Mouse (Mus musculus) midbrain, postnatal 0 days (tissue): ENCODE measurements around the gene Ccdc188. TPM values are rescaled to one million over a fixed set of nuclear protein-coding genes. Genes with fewer than 3 reads are reported as not detected.

Experiments used
- ATAC-seq: fragments of 200-750 bp; cut with Nextera tagmentation; 2 replicates; pipeline ENCODE4 v1.8.0; 2017; ENCODE audit warnings: moderate number of reproducible peaks, mild to moderate bottlenecking, moderate TSS enrichment, moderate library complexity; ENCODE audit not compliant: low FRiP score
- DNase-seq: peaks from one replicate; pipeline ENCODE4 v3.0.0-alpha.2; 2015; ENCODE audit warnings: low spot score
- H3K27ac ChIP-seq: fragments of 300-500 bp; sonication (generic); 2 replicates; pipeline ENCODE4 v1.5.1; 2014; ENCODE audit warnings: low read depth, mild to moderate bottlenecking, low read length, mixed read lengths
- H3K27me3 ChIP-seq: fragments of 300-500 bp; sonication (generic); 2 replicates; pipeline ENCODE4 v1.6.1; 2014; ENCODE audit warnings: low read length, control low read depth, mixed read lengths; ENCODE audit not compliant: insufficient read depth
- H3K36me3 ChIP-seq: fragments of 300-500 bp; sonication (generic); 2 replicates; pipeline ENCODE4 v1.6.1; 2014; ENCODE audit warnings: low read length, control low read depth, mixed read lengths; ENCODE audit not compliant: insufficient read depth
- H3K4me1 ChIP-seq: fragments of 300-500 bp; sonication (generic); 2 replicates; pipeline ENCODE4 v1.6.1; 2014; ENCODE audit warnings: mild to moderate bottlenecking, control low read depth, antibody characterized with exemption, low read length, mixed read lengths; ENCODE audit not compliant: insufficient read depth
- H3K4me2 ChIP-seq: fragments of 300-500 bp; sonication (generic); 2 replicates; pipeline ENCODE4 v1.6.1; 2014; ENCODE audit warnings: low read depth, mild to moderate bottlenecking, low read length, mixed read lengths; ENCODE audit not compliant: poor library complexity, severe bottlenecking
- H3K4me3 ChIP-seq: fragments of 300-500 bp; sonication (generic); 2 replicates; pipeline ENCODE4 v1.5.1; 2014; ENCODE audit warnings: low read depth, mild to moderate bottlenecking, low read length, moderate library complexity
- H3K9ac ChIP-seq: fragments of 300-500 bp; sonication (generic); replicated peaks from 2 replicates; pipeline ENCODE4 v1.6.1; 2014; ENCODE audit warnings: mild to moderate bottlenecking, low read length, moderate library complexity, mixed read lengths; ENCODE audit not compliant: poor library complexity, severe bottlenecking
- H3K9me3 ChIP-seq: fragments of 300-500 bp; sonication (generic); 2 replicates; pipeline ENCODE4 v1.6.1; 2016; ENCODE audit warnings: low read length, control low read depth
- CTCF ChIP-seq: IDR thresholded peaks from 2 replicates; pipeline ENCODE4 v1.5.1; 2016; ENCODE audit warnings: antibody characterized with exemption, mild to moderate bottlenecking
- WGBS: fragments of 180-500 bp; shearing (Covaris S2); extraction: QIAGEN DNeasy Blood & Tissue Kit; methylation state at CpG from one replicate; pipeline ENCODE4 v1.1.7; 2014; 5-methylcytosine and 5-hydroxymethylcytosine counted together
- polyA plus RNA-seq: library from polyadenylated mRNA; unstranded; fragments of >200 nt; fragmentation: Nextera tagmentation; extraction: Ambion mirVana; gene quantifications from 2 replicates; pipeline ENCODE4 v1.2.1, GENCODE M21; 2015
- total RNA-seq: library from RNA; depleted of rRNA; stranded (reverse); fragments of >200 nt; gene quantifications from 2 replicates; pipeline ENCODE4 v1.2.3, GENCODE M21; 2014

Gene Ccdc188
- total and polyA plus RNA-seq, 2 experiments from 2014 or later: not detected

DNA sequence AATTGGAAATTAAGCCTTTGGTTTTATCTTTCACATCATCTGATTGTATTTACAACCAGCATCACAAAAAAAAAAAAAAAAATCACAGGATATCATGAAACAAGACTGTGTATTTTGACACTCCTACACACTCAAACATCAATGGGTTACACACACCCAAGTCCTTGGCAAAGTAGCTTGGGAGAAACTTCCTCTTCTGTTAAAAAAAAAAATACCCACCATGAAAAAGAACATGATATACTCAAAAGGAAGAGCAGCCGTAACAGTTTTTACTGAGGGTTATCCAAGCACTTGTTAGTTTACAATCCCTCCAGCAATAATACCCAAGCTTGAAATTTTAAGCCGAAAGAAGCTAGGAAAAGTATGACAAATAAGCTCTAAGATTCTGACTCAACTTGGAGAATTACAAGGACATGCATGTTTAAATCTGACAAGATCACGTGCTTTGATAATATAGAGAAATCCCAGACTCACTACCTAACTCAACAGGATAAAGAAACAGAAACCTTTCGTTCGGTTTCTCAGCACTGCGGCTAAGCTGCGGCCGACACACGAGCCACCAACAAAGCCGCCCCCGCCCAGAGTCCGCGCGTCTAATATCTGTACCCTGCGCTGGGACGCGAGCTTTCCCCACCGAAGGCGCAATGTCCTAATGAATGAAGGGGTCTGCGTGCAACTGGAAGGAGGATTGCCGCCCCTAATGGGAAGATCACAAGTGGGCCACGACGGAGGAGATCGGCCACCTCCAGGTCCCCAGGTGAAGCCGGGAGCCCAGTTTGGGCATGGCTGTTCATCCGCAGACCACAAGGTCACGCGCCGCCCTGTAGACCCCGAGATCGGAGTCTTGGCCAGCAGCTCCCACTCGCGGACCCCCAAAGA lies 30.1 kb downstream of the Ccdc188 start:
- no peak for TF ChIP-seq CTCF
- Histone ChIP-seq H3K4me1 (peaks cover 10% of the 10 kb centered on the region), H3K4me3 (peak overlapping the region; percentile 93), H3K9me3 (no peaks in the 10 kb centered on the region), H3K9ac (peak overlapping the region; percentile 89), H3K36me3 (peaks cover 48% of the 10 kb centered on the region), H3K27ac (peak overlapping the region; percentile 89), H3K4me2 (peak overlapping the region; percentile 74), H3K27me3 (no peaks in the 10 kb centered on the region)
- 0 out of 2 replicates have a peak, but pooled peaks have one; percentile 0 for ATAC-seq
- WGBS: under 1% methylated on average over 33 of the region's 33 CpGs
- DNase-seq: peak; percentile 19

DNA sequence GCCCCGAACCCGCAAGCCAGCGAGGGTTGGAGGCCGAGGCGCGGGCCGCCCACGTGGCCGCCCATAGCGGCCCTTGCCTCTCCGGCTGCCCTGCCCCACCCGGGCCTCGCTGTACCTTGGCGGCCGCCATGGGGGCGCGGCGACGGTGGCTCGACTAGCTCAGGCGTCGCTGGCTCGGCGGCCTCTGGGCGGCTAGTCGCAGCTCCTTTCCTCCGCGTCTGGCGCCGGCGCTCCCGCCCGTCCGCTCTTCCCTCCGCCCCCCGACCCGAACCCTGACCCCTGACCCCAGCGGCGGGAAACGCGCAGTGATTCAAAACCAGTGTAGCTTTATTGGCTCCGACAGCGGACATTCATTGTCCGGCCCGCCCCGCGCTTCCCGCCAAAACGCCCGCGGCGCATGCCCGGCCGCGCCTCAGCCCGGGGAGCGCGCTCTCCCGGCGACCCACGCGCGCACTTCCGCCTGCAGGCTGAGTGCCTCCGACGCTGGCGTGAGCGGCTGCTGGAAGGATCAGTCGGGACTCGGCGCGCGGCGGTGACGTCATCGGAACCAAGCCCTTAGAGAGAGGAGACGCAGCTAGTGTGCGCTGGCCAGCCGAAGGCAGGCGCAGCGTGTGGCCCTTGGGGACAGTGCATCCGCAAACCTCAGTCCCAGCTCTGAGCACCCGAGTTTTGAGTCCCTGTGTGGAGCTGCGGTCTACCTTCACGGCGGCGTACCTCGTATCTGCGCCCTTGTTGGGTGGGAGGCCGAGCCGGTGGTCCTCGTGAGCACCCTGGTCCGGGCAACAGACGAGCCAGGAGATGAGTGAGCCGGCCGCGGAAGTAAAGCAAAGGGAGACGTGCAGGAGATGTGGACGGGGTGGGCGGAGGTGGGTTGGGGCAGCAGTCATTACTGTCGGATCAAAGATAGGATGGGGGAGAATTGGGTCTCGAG lies 31.0 kb downstream of the Ccdc188 start, which contains the start of the genes Trmt2a and Ranbp1:
Gene Trmt2a, plus strand, starts transcription at position 247 of the 931 bp plus-strand sequence.
Gene Ranbp1, minus strand, starts transcription at position 300 of the 931 bp plus-strand sequence.
- ATAC-seq: peak; percentile 95
- H3K36me3 ChIP-seq: peaks cover 48% of the 10 kb centered on the region

DNA sequence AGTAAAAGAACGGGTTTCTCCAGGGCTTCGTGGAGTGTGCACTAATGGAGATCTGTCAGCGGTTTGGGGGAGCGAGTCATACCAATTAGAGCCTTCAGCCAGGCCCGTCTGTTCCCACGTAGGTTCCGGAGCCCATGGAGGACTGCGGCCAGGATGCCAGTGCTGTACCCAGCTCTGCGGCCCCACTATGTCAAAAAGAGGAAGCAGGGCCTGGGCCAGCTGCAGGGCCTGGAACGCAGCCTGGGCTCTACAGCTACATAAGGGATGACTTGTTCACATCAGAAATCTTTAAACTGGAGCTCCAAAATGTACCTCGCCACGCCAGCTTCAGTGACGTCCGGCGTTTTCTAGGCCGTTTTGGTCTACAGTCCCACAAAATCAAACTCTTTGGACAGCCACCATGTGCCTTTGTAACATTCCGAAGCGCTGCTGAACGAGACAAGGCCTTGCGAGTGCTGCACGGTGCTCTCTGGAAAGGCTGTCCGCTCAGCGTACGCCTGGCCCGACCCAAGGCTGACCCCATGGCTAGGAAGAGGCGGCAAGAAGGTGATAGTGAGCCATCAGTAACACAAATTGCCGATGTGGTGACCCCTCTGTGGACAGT lies 31.8 kb downstream of the Ccdc188 start:
- DNase-seq (peak; percentile 38), ATAC-seq (peak; percentile 17; the same call in 1 of the 2 replicates)
- H3K27ac ChIP-seq: peak overlapping the region; percentile 89
- peaks cover 10% of the 10 kb centered on the region for H3K4me1 ChIP-seq
- peak overlapping the region; percentile 89 for H3K9ac ChIP-seq
- peak overlapping the region; percentile 93 for H3K4me3 ChIP-seq
- 7% methylated on average over 27 of the region's 27 CpGs for WGBS
- H3K4me2 ChIP-seq: peak overlapping the region; percentile 74
- H3K27me3 ChIP-seq: no peaks in the 10 kb centered on the region
- no peak for TF ChIP-seq CTCF
- H3K9me3 ChIP-seq: no peaks in the 10 kb centered on the region
- H3K36me3 ChIP-seq: peaks cover 53% of the 10 kb centered on the region

More for the DNA sequence above, 31.0 kb downstream of the Ccdc188 start, which contains the start of the genes Trmt2a and Ranbp1:
- Histone ChIP-seq H3K4me1 (peaks cover 10% of the 10 kb centered on the region), H3K27ac (peak within 1 kb of the TSS; percentile 89), H3K4me3 (peak within 1 kb of the TSS; percentile 93), H3K9ac (peak within 1 kb of the TSS; percentile 89), H3K4me2 (peak within 1 kb of the TSS; percentile 74), H3K9me3 (no peaks in the 10 kb centered on the region), H3K27me3 (no peaks in the 10 kb centered on the region)
- TF ChIP-seq CTCF: no peak
- WGBS: under 1% methylated on average over 99 of the region's 102 CpGs
- peak; percentile 99 for DNase-seq

- Histone ChIP-seq H3K27ac (no peak overlapping the region), H3K4me1 (peaks cover 10% of the 10 kb centered on the region), H3K9me3 (no peaks in the 10 kb centered on the region), H3K36me3 (peaks cover 47% of the 10 kb centered on the region), H3K4me3 (peak overlapping the region; percentile 93; the same call in 1 of the 2 replicates), H3K27me3 (no peaks in the 10 kb centered on the region), H3K4me2 (peak overlapping the region; percentile 74), H3K9ac (no peak overlapping the region)
- ATAC-seq (no peak), DNase-seq (no peak)
- WGBS: 48% methylated on average over 4 of the region's 4 CpGs
- TF ChIP-seq CTCF: no peak
Observed at GRCm38 (mm10) chr16:18250231-18250630, 32.6 kb downstream of the Ccdc188 start.
